Mouse (Mus musculus): ENCODE measurements around the gene Mfap3. TPM values are rescaled to one million over a fixed set of nuclear protein-coding genes. Genes with fewer than 3 reads are reported as not detected.

The Mfap3 gene
- 24.1 TPM for polyA plus RNA-seq (2021)

DNA sequence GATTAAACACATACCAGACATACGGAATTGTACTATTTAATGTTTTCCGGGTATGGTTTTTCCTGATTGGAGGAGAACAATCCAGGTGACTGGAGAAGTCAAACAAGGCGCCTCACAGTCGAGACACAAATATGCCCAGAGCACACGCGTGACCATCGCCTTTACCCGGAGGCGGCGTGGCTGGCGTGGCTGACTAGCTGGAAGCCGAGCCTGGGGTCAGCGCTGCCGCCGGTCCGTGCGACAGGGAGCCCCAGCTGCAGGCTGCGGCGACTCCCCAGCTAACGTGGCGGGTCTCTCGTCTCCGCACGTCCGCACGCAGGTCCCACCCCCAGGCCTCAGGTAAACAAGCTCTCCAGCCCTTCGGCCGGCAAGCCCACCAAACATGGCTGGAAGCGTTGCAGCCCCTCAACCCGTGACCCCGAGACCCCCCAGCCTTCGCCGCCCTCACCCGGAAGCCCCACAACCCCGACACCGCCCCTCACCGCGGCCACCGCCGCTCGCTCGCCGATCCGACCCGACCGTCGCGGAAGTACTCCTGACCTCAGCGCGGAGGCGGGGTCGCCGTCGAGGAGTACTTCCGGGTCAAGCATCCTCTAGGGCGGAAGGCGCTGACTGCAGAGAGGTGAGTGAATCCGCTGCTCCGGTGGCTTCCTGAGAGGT is at the start of gene Mfap3, which contains the start of gene Fam114a2:
Gene Mfap3, plus strand, starts transcription at position 574 of the 660 bp plus-strand sequence.
Gene Fam114a2, minus strand, starts transcription at position 527 of the 660 bp plus-strand sequence.
- no peaks in the 10 kb centered on the region for H3K27me3 ChIP-seq
- ChIA-PET POLR2A (interaction anchor here (0.6 to 1.8 kb wide), 3 partner anchors 10 to 1909 kb away, joined by 3 to 6 read pairs (median 4); no protein-coding TSS in a partner anchor), CTCF (interaction anchor here (1.5 kb wide), 1 partner anchor 10 kb away, joined by 3 read pairs; no protein-coding TSS in a partner anchor)
- ATAC-seq (peak; percentile 84), DNase-seq (ENCODE audit: low read depth, low spot score) (peak; percentile 44)
- TF ChIP-seq CTCF (IDR thresholded peaks at IDR 0.05) = no peak
- in situ Hi-C loops (cut with MboI; ENCODE audit: low pct_unique_long_range_greater_than_20kb) = no loop called here

DNA sequence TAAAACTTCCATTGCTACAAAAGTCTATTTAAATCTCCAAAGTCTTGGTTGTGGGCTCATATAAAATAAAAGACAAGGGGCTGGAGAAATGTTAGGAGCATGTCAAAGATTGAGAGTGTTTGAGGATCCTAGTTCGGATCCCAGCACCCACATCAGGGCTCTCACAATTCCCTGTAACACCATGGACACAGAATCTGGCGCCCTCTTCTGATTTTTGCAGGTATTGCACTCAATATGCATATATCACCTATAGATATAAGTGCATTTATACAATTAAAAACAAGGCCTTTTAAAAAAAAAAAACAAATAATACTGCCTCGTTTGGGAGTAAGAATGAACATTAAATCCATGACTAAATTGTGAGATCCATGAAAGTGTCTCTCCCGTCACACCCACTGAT is 49.8 kb upstream of the Mfap3 start:
- TF ChIP-seq CTCF (IDR thresholded peaks at IDR 0.05) = no peak
- no peak for DNase-seq (ENCODE audit: low read depth, low spot score)
- in situ Hi-C loops (cut with MboI; ENCODE audit: low pct_unique_long_range_greater_than_20kb) = loop anchor here (5.0 kb wide), 1 partner anchor 1336 kb away; no protein-coding TSS in a partner anchor
- ATAC-seq = no peak
- CTCF ChIA-PET = no interaction called here
- H3K27me3 ChIP-seq = peaks cover 3% of the 10 kb centered on the region
- POLR2A ChIA-PET = no interaction called here

DNA sequence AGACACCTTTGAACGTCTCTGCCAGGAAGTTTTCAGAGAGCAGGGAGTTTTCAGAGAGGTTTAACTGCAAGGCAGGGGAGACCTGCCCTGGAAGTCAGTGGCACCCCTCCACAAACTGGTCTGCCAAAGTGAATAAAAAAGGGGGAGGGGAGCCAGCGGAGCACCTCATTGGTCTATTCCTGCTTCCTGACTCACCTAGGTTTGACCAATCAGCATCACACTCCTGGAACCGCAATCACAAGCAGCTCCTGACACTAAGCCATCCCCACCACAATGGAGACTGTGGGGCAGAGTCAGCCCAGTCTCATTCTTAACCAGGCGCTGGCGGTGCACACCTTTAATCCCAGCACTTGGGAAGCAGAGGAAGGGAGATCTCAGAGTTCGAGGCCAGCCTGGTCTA is 48.4 kb upstream of the Mfap3 start:
- CTCF ChIA-PET = no interaction called here
- no peak for ATAC-seq

DNA sequence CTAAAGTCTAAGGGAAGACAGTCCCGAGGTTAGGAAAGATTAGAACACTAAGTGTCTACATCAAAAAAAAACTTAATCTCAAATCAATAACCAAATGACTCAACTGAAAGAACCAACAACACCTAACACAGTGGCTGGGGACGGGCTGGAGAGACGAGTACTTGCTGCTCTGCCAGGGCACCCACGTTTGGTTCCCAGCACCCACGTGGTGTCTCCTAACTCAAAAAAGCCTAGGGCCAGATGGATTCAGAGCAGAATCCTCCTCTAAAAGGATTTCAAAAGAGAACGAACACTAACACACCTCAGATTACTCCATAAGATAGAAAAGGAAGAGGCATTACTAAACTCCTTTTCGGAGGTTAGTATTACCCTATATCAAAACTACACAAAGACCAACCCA is 47.5 kb upstream of the Mfap3 start:
- DNase-seq (ENCODE audit: low read depth, low spot score) = no peak
- no peak for ATAC-seq
- POLR2A ChIA-PET = no interaction called here
- CTCF ChIA-PET = no interaction called here
- H3K27me3 ChIP-seq = peaks cover 2% of the 10 kb centered on the region
- in situ Hi-C loops (cut with MboI; ENCODE audit: low pct_unique_long_range_greater_than_20kb) = loop anchor here (10.0 kb wide), 1 partner anchor 304 kb away; no protein-coding TSS in a partner anchor
- TF ChIP-seq CTCF (IDR thresholded peaks at IDR 0.05) = no peak

More for the DNA sequence above, 48.4 kb upstream of the Mfap3 start:
- in situ Hi-C loops (cut with MboI; ENCODE audit: low pct_unique_long_range_greater_than_20kb) = loop anchor here (10.0 kb wide), 1 partner anchor 305 kb away; no protein-coding TSS in a partner anchor
- H3K27me3 ChIP-seq = peaks cover 3% of the 10 kb centered on the region
- POLR2A ChIA-PET = no interaction called here
- no peak for DNase-seq (ENCODE audit: low read depth, low spot score)
- TF ChIP-seq CTCF (IDR thresholded peaks at IDR 0.05) = no peak

DNA sequence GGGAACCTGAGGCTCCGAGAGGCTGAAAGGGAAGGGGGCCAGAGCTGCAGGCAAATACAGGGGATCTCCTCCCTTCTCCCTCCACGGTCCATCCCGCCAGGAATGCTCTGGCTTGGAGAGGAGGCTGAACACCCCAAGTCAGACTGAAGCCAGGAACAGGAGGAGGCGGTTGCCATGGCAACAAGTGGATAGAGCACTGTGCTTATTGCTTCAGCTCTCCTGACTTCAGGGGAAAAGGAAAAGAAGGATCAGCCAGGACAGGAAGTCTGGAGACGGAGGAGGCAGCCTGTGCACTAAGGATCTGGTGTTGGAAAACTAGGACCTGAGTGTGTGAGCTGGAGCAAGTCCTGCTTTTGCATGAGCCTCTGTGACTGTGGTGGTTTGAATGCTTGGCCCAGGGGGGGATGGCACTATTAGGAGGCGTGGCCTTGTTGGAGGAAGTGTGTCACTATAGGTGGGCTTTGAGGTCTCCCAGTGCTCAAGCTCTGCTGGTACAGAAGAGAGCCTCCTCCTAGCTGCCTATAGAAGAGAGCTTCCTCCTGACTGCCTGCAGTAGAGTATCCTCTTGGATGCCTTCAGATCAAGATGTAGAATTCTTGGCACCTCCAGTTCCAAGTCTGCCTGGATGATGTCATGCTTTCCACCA is 44.0 kb upstream of the Mfap3 start:
- in situ Hi-C loops (cut with MboI; ENCODE audit: low pct_unique_long_range_greater_than_20kb) = loop anchor here (10.0 kb wide), 1 partner anchor 300 kb away; no protein-coding TSS in a partner anchor
- CTCF ChIA-PET = no interaction called here
- ATAC-seq (no peak), DNase-seq (ENCODE audit: low read depth, low spot score) (no peak)
- TF ChIP-seq CTCF (IDR thresholded peaks at IDR 0.05) = no peak
- no peaks in the 10 kb centered on the region for H3K27me3 ChIP-seq
- POLR2A ChIA-PET = no interaction called here

DNA sequence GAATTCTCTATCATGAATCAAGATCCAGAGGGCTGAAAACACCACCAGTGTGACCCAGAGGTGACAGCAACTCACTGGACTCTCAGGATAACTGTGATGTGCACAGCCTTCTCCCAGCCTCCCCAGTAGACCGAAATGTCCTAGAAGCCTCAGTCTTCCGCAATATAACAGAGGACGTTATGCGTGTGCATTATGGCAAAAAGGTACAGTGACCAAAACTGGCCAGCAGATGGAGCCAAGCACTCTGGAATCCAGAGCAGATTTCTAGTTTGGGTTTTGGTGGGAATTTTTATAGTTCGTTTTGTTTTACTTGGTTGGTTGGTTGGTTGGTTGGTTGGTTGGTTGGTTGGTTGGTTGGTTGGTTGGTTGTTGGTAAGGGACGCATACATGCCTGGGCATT is 43.3 kb upstream of the Mfap3 start:
- ATAC-seq (peak; percentile 36), DNase-seq (ENCODE audit: low read depth, low spot score) (no peak)
- in situ Hi-C loops (cut with MboI; ENCODE audit: low pct_unique_long_range_greater_than_20kb) = loop anchor here (10.0 kb wide), 1 partner anchor 300 kb away; no protein-coding TSS in a partner anchor
- no peaks in the 10 kb centered on the region for H3K27me3 ChIP-seq
- CTCF ChIA-PET = no interaction called here
- peak; percentile 78 for TF ChIP-seq CTCF (IDR thresholded peaks at IDR 0.05)
- POLR2A ChIA-PET = no interaction called here

DNA sequence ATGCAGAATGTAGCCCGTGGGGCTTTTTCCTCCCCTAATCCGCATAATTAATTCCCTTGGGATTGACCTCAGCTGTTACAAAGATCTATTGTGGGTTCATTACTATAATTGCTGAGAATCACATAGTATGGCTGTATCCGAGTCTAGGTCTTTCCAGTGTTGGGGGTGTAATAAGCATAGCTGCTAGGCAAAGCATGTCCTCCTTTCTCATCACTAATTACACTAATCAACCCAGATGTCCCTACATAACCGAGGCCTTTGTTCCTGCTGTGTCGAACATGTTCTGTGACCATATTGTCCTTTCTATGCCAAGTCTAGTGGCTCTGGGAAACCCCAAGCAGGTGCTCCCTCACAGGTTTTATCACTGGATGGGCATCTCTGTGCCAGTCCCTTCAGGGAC is 40.4 kb upstream of the Mfap3 start:
- in situ Hi-C loops (cut with MboI; ENCODE audit: low pct_unique_long_range_greater_than_20kb) = loop anchor here (10.0 kb wide), 1 partner anchor 297 kb away; no protein-coding TSS in a partner anchor
- DNase-seq (ENCODE audit: low read depth, low spot score) = no peak
- CTCF ChIA-PET = no interaction called here
- TF ChIP-seq CTCF (IDR thresholded peaks at IDR 0.05) = no peak
- ATAC-seq = no peak
- H3K27me3 ChIP-seq = no peaks in the 10 kb centered on the region
- POLR2A ChIA-PET = no interaction called here

DNA sequence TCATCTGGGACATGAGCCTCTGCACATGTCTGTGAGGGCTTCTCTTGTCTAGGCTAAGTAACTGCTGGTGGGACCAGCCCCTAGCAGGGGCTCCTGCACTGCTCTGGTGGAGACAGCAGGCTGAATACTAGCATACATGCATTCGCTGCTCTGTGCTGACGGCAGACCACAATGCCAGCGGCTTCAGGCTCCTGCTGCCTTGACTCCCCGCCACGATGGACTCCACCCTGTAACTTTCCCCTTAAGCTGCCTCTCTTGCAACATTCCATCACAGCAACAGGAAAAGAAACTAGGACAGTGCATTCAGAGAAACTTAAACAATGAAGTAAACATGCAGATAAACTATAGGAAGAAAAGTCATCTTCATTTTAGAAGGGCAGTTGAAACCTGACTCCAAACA is 30.0 kb upstream of the Mfap3 start:
- TF ChIP-seq CTCF (IDR thresholded peaks at IDR 0.05) = no peak
- no peaks in the 10 kb centered on the region for H3K27me3 ChIP-seq
- DNase-seq (ENCODE audit: low read depth, low spot score) (no peak), ATAC-seq (no peak)
- CTCF ChIA-PET = interaction anchor here (1.4 kb wide), 1 partner anchor 9 kb away, joined by 3 read pairs; no protein-coding TSS in a partner anchor
- in situ Hi-C loops (cut with MboI; ENCODE audit: low pct_unique_long_range_greater_than_20kb) = no loop called here
- POLR2A ChIA-PET = no interaction called here

DNA sequence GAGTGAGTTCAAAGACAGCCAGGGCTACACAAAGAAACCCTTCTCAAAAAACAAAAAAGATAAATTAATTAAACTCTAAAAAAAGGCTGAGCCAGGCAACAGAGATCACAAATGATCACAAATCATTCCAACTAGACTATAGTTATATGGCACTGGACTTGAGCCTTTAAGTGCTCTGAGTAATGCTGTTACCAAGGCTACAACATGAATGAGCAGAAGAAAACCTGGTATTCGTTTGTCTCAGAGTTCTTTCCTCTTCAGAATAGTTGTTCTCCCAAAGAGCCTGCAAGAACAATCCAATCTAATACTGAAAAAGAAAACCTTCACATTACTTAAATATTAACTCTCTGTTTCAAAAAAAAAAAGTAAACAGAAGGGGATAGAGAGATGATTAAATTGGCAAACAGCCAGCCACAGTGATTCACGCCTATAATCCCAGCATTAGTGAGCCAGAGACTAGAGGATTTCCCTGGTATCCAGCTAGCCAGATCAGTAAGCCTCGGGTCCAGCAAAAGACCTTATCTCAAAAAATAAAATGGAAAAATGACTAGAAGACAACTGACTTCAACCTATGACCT is 21.9 kb upstream of the Mfap3 start:
- in situ Hi-C loops (cut with MboI; ENCODE audit: low pct_unique_long_range_greater_than_20kb) = no loop called here
- no peaks in the 10 kb centered on the region for H3K27me3 ChIP-seq
- ATAC-seq (peak; percentile 66), DNase-seq (ENCODE audit: low read depth, low spot score) (peak; percentile 76)
- no peak for TF ChIP-seq CTCF (IDR thresholded peaks at IDR 0.05)
- POLR2A ChIA-PET = no interaction called here
- CTCF ChIA-PET = interaction anchor here (1.3 kb wide), 1 partner anchor 8 kb away, joined by 3 read pairs; no protein-coding TSS in a partner anchor

DNA sequence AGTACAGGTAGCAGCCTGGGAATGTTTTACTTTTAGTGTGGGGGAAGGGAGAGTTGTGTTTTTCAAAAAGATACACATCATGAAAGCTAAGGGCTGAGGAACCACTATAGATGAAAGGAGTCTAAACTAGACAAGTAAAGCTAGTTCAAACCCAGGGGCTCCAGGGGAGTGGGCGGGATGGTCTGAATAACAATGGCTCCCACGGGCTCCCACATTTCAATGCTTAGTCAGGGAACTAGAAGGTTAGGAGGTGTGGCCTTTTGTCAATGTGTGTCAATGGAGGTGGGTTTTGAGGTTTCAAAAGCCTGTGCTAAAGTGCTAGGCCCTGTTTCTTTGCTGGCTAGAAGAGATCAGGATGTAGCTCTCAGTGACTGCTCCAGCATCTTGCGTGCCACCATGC is 20.8 kb upstream of the Mfap3 start:
- DNase-seq (ENCODE audit: low read depth, low spot score) (no peak), ATAC-seq (no peak)
- in situ Hi-C loops (cut with MboI; ENCODE audit: low pct_unique_long_range_greater_than_20kb) = no loop called here
- POLR2A ChIA-PET = no interaction called here
- TF ChIP-seq CTCF (IDR thresholded peaks at IDR 0.05) = no peak
- CTCF ChIA-PET = interaction anchor here (1.3 kb wide), 1 partner anchor 9 kb away, joined by 3 read pairs; no protein-coding TSS in a partner anchor
- no peaks in the 10 kb centered on the region for H3K27me3 ChIP-seq

DNA sequence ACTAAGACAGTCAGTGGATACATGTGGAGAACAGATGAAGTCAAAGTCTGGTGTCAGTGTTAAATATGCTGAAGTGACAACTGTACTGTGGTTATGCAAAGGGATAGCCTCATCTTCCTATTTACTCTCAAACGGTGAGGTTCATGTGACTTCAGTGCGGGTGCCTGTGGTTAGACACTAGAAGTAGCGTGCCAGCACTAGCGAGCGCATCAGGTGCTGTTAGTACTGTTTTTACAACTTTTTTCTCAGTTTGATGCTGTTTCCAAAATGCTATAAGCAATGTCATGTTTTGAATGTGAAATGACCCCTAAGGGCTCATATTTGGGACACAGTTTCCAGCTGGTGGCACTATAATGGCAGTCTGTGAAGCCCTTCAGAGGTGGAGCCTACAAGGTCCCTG is 20.2 kb upstream of the Mfap3 start:
- ATAC-seq (no peak), DNase-seq (ENCODE audit: low read depth, low spot score) (no peak)
- in situ Hi-C loops (cut with MboI; ENCODE audit: low pct_unique_long_range_greater_than_20kb) = no loop called here
- ChIA-PET CTCF (interaction anchor here (1.3 kb wide), 1 partner anchor 9 kb away, joined by 3 read pairs; no protein-coding TSS in a partner anchor), POLR2A (no interaction called here)
- no peaks in the 10 kb centered on the region for H3K27me3 ChIP-seq
- no peak for TF ChIP-seq CTCF (IDR thresholded peaks at IDR 0.05)
